Mouse (Mus musculus): Measurements from ENCODE around the gene Gm42417. TPM values are rescaled to one million over a fixed set of nuclear protein-coding genes. Genes with fewer than 3 reads are reported as not detected.

Gene Gm42417
- polyA plus RNA-seq, 1 experiment from 2014 or later = not detected

DNA sequence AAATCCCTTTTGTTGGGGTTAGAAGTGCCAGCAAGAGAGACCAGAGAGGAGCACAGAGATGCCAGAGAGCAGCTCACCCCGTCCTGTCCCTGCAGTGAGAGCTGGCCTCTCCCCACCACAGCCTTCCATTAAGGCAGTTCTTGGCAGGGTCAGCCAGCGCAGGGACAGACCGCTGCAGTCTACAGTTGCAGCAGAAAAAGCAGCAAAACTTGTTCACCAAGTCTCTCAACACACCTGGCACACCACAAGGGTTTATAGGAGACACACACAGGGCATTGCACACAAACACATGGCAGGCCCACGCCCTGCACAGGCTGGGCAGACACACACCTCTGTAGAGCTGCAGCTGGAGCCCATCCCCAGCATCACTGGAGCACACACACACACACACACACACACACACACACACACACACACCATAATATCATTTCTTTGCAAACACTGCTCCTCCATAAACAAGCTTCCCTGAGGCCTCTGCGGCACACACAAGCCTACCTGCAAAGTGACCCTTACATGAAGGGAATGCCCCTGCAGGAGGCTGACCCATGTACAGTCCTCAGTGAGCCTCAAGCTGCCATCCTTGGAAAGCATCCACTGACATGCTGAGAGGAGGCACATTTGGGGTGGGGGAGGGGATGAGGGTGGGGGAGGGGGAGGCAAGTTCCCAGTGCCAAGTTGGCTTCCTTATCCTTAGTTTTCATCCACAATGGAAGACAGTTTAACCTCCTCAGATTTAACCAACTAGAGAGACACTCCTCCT lies 35.1 kb upstream of the Gm42417 start:
- Histone ChIP-seq H3K4me3 (no peak overlapping the region), H3K4me2 (no peak overlapping the region), H3K9ac (no peak overlapping the region), H3K27ac (peak overlapping the region; percentile 3; the same call in 1 of the 2 replicates), H3K36me3 (no peaks in the 10 kb centered on the region), H3K27me3 (no peaks in the 10 kb centered on the region), H3K4me1 (replicated peaks) (peaks cover 38% of the 10 kb centered on the region), H3K9me3 (replicated peaks) (no peaks in the 10 kb centered on the region)
- no peak for ATAC-seq (replicated peaks; ENCODE audit: insufficient number of reproducible peaks, insufficient read depth, low FRiP score, low read depth)
- 81% methylated on average over 5 of the region's 5 CpGs for WGBS

DNA sequence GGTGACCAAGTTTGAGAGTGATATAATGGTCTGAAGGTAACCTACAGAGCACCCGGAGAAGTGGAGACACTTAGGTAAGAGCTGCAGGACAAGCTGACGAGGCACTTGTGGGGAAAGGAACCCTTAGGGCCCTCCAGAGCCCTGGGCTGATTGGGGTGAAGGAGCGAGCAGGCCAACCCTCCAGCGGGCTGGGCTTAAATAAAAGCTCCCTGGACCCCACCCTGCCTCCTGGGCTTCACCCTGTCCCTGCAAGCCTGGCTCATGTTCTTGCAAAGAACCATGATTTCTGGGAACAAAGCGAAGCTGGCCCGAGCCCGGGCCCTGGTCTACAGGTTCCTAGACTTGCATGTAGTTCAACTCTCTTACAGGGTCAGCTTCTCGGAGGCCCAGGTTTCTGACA lies 34.3 kb upstream of the Gm42417 start:
- H3K4me2 ChIP-seq = no peak overlapping the region
- no peaks in the 10 kb centered on the region for H3K36me3 ChIP-seq
- WGBS = 77% methylated on average over 8 of the region's 8 CpGs
- no peaks in the 10 kb centered on the region for H3K27me3 ChIP-seq
- H3K4me1 ChIP-seq (replicated peaks) = peaks cover 37% of the 10 kb centered on the region
- no peaks in the 10 kb centered on the region for H3K9me3 ChIP-seq (replicated peaks)
- ATAC-seq (replicated peaks; ENCODE audit: insufficient number of reproducible peaks, insufficient read depth, low FRiP score, low read depth) = no peak
- no peak overlapping the region for H3K9ac ChIP-seq
- H3K4me3 ChIP-seq = no peak overlapping the region
- peak overlapping the region; percentile 3; the same call in 1 of the 2 replicates for H3K27ac ChIP-seq

DNA sequence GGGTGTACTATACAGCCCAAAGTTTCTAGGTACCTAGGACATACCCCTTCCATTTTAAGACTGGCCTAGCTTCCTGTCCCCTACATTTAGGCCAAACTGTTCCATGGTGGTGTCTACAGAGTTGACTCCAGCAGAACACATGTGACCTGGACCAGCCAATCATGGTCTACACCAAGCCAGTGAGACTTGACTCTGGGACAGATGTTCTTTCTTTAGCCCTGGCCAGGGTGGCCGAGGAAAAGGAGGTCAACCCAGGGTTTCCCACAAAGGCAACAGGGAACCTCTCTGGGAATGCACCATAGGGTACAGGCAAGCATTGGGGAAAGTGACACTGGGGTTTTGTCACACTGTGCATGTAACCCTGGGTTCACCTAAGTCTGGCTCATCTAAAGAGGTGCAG lies 33.5 kb upstream of the Gm42417 start:
- Histone ChIP-seq H3K27me3 (no peaks in the 10 kb centered on the region), H3K36me3 (no peaks in the 10 kb centered on the region), H3K9me3 (replicated peaks) (no peaks in the 10 kb centered on the region), H3K9ac (no peak overlapping the region), H3K4me2 (no peak overlapping the region), H3K27ac (no peak overlapping the region), H3K4me3 (no peak overlapping the region), H3K4me1 (replicated peaks) (peaks cover 41% of the 10 kb centered on the region)
- whole genome bisulfite sequencing = 58% methylated on average over 1 of the region's 1 CpGs
- no peak for ATAC-seq (replicated peaks; ENCODE audit: insufficient number of reproducible peaks, insufficient read depth, low FRiP score, low read depth)

DNA sequence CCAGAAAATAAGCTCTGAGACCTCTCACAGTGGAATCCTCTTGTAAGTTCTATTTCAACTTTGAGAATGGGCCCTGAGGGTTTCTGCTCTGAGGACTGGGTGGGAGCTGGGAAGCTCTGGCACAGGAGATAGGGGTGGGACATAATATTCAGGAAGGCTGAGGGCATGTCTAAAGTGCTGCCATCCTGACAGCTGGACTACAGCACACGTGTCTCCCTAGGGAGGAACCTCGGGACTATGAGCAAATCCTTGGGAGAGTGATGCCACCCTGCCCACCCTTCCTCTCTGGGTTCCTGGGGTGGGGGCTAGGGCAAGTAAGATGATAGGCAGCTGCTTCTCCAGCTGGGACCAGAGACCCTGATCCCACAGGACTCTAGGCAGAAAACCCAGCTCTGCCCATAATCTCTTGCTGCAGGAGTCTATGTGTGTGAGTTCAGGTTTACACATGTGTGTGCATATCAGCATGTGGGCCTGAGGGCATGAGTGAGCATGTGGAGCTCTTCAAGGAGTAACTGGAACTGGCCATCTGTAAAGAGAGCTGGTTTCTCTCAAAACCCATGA lies 33.0 kb upstream of the Gm42417 start:
- Histone ChIP-seq H3K4me3 (no peak overlapping the region), H3K9ac (no peak overlapping the region), H3K4me2 (no peak overlapping the region), H3K27ac (no peak overlapping the region), H3K36me3 (no peaks in the 10 kb centered on the region), H3K27me3 (no peaks in the 10 kb centered on the region), H3K9me3 (replicated peaks) (no peaks in the 10 kb centered on the region), H3K4me1 (replicated peaks) (peaks cover 41% of the 10 kb centered on the region)
- ATAC-seq (replicated peaks; ENCODE audit: insufficient number of reproducible peaks, insufficient read depth, low FRiP score, low read depth) = no peak
- 49% methylated on average over 2 of the region's 2 CpGs for WGBS

DNA sequence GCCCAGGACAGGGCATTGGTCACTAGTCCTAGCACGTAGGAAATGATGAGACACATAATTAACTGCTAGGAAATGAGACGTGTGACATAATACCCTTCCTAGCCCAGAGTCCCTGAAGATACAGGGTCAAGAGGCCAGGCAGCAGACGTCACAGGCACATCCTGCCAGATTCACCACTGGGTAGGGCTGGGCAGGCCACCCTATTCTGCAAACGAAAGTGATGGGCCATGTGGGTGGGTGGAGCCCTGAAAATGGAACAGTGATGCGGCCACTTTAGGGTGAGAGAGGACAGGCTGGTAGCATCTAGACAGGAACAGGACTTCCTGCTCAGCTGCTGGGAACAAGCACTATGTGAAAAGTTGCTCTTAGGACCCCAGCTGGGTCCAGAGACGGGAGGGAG lies 32.4 kb upstream of the Gm42417 start:
- H3K27me3 ChIP-seq = no peaks in the 10 kb centered on the region
- H3K27ac ChIP-seq = peak overlapping the region; percentile 21; the same call in 1 of the 2 replicates
- no peak for ATAC-seq (replicated peaks; ENCODE audit: insufficient number of reproducible peaks, insufficient read depth, low FRiP score, low read depth)
- H3K9me3 ChIP-seq (replicated peaks) = no peaks in the 10 kb centered on the region
- WGBS = 39% methylated on average over 6 of the region's 6 CpGs
- H3K4me1 ChIP-seq (replicated peaks) = peaks cover 42% of the 10 kb centered on the region
- H3K9ac ChIP-seq = no peak overlapping the region
- no peak overlapping the region for H3K4me2 ChIP-seq
- no peaks in the 10 kb centered on the region for H3K36me3 ChIP-seq
- H3K4me3 ChIP-seq = no peak overlapping the region

DNA sequence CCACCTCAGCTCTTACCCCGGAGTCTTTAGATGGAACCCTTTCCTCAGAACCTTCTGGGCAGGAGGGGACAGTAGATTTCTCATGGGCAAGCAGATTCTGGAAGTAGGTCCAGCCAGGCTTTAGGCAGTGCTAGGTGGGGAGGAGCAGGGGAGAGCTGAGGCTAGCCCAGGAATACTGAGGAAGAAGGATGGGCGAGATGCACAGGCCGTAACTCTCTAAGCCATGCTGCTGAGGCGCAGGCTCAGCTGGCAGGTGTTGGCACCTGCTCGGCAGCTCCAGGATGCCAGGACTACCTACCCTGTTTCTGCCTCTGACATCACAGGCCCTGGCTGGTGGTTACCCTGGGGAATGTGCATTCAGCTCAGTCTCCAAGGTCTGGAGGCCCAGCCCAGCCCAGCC lies 31.1 kb upstream of the Gm42417 start:
- H3K36me3 ChIP-seq = no peaks in the 10 kb centered on the region

DNA sequence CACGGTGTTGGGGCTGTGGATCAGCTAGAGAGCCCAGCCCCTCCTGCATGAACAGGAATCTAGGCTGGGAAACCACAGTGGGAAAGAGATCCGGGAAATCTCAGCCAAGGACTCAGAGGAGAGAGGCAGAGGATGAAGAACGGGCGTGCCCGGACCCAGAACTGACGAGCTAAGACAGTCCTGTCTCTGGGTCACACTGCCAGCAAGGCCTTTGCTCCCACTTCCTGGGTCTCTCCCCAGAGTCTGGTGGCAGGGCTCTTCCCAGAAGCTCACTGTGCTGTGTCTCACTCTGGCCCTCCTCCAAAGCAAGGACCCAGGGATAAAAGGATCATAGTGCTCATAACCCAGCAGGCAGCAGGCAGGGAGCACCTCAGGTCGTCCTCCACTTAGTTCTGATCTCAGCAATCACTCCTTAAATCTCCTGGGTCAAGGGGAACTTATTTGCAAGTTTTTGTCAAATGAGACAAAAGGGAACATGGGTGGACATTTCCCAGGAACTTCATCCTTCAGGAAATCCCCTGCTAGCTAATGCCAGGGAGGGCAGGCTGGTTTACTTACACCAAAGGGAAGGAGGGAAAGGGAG lies 30.6 kb upstream of the Gm42417 start:
- WGBS = 51% methylated on average over 6 of the region's 7 CpGs
- H3K27me3 ChIP-seq = no peaks in the 10 kb centered on the region
- no peak overlapping the region for H3K4me3 ChIP-seq
- no peak overlapping the region for H3K4me2 ChIP-seq
- H3K27ac ChIP-seq = peak overlapping the region; percentile 21
- no peak for ATAC-seq (replicated peaks; ENCODE audit: insufficient number of reproducible peaks, insufficient read depth, low FRiP score, low read depth)
- H3K9ac ChIP-seq = no peak overlapping the region
- no peaks in the 10 kb centered on the region for H3K36me3 ChIP-seq
- peaks cover 45% of the 10 kb centered on the region for H3K4me1 ChIP-seq (replicated peaks)
- H3K9me3 ChIP-seq (replicated peaks) = no peaks in the 10 kb centered on the region

More for the DNA sequence above, 31.1 kb upstream of the Gm42417 start:
- H3K4me2 ChIP-seq = no peak overlapping the region
- no peak for ATAC-seq (replicated peaks; ENCODE audit: insufficient number of reproducible peaks, insufficient read depth, low FRiP score, low read depth)
- H3K4me1 ChIP-seq (replicated peaks) = peaks cover 45% of the 10 kb centered on the region
- H3K9me3 ChIP-seq (replicated peaks) = no peaks in the 10 kb centered on the region
- 82% methylated on average over 5 of the region's 5 CpGs for WGBS
- no peaks in the 10 kb centered on the region for H3K27me3 ChIP-seq
- H3K27ac ChIP-seq = peak overlapping the region; percentile 21; the same call in 1 of the 2 replicates
- no peak overlapping the region for H3K9ac ChIP-seq
- H3K4me3 ChIP-seq = no peak overlapping the region

DNA sequence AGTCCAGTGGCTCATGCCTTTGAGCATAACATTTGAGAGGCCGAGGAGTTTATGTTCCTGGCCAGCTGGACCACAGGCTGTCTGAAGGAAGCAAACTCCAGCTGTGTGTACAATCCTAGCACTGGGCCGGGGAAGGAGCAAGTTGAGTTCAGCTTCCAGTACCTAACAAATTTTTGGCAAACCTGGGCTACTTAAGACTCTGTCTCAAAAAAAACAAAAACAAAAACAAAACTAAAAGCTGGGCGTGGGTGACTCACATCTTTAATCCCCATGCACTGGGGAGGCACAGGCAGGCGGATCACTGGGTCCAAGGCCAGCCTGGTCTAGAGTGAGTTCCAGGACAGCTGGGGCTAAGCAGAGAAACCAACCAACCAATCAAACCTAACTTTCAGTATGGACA lies 29.5 kb upstream of the Gm42417 start:
- Histone ChIP-seq H3K27me3 (no peaks in the 10 kb centered on the region), H3K4me3 (no peak overlapping the region), H3K4me2 (no peak overlapping the region), H3K36me3 (no peaks in the 10 kb centered on the region), H3K27ac (peak overlapping the region; percentile 21), H3K4me1 (replicated peaks) (peaks cover 51% of the 10 kb centered on the region), H3K9me3 (replicated peaks) (no peaks in the 10 kb centered on the region), H3K9ac (no peak overlapping the region)
- WGBS = 80% methylated on average over 4 of the region's 4 CpGs
- ATAC-seq (replicated peaks; ENCODE audit: insufficient number of reproducible peaks, insufficient read depth, low FRiP score, low read depth) = no peak

DNA sequence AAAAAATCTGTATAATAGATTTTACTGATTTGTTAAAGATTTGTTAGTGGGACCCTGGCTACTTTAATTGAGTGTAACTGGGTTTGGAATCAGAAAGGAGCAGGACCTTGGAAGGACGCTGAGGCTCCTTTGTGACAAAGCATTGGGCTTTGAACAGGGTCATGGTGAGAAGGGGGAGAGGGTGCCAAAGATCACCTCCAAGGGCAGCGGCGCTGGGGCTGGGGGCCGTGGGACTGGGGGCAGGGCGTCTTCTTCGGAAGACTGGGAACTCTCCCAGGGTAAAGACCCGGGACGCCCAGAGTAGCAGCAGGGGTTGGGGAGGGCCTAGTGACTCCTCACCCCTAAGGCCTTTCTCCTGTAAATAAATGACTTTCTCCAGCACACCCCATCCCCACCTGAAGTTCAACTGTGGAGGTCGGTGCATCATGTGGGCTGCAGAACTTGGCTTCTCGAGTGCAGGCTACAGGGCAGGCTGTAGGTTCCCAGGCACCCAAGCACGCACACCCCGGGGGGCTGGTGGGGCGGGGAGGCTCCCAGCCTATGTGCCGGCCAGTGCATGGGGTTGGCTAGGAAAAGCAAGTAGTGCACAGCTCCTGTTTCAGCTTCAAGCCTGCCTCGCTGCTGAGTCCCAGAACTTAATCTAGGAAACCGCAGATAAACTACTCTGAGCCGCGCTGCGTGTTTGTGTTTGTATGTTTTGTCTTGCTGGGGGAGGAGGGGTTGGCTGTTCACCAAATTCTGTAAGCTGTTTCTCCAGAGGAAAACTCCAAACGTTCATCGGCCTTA lies 28.8 kb upstream of the Gm42417 start:
- peaks cover 55% of the 10 kb centered on the region for H3K4me1 ChIP-seq (replicated peaks)
- WGBS = 47% methylated on average over 21 of the region's 21 CpGs
- H3K27me3 ChIP-seq = no peaks in the 10 kb centered on the region
- H3K4me3 ChIP-seq = no peak overlapping the region
- H3K9me3 ChIP-seq (replicated peaks) = no peaks in the 10 kb centered on the region
- H3K27ac ChIP-seq = peak overlapping the region; percentile 21
- no peaks in the 10 kb centered on the region for H3K36me3 ChIP-seq
- H3K9ac ChIP-seq = no peak overlapping the region
- ATAC-seq (replicated peaks; ENCODE audit: insufficient number of reproducible peaks, insufficient read depth, low FRiP score, low read depth) = no peak
- H3K4me2 ChIP-seq = no peak overlapping the region; the same call in 1 of the 2 replicates

DNA sequence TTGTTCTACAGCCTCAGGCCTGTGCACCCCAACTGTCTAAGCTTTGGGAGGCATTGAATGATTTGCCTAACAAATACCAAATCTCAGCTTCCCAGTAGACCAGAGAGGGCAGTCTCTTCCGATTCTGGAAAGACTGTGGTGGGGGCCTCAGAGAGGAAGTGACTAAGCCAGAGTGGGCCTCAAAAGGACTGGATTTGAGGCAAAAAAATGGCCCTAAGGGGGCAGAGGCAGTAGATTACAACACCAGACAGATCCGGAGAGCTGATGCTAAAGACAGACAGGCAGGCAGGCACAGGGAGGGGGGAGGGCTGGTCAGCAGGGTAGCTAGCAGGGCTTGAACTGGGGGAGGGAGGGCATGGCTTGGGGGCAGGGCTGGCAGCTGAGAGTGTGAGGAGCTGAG lies 27.2 kb upstream of the Gm42417 start:
- Histone ChIP-seq H3K27ac (no peak overlapping the region), H3K36me3 (no peaks in the 10 kb centered on the region), H3K4me1 (replicated peaks) (peaks cover 57% of the 10 kb centered on the region), H3K9me3 (replicated peaks) (no peaks in the 10 kb centered on the region), H3K9ac (no peak overlapping the region), H3K27me3 (no peaks in the 10 kb centered on the region), H3K4me2 (no peak overlapping the region), H3K4me3 (no peak overlapping the region)
- ATAC-seq (replicated peaks; ENCODE audit: insufficient number of reproducible peaks, insufficient read depth, low FRiP score, low read depth) = no peak
- WGBS = 26% methylated on average over 2 of the region's 2 CpGs

DNA sequence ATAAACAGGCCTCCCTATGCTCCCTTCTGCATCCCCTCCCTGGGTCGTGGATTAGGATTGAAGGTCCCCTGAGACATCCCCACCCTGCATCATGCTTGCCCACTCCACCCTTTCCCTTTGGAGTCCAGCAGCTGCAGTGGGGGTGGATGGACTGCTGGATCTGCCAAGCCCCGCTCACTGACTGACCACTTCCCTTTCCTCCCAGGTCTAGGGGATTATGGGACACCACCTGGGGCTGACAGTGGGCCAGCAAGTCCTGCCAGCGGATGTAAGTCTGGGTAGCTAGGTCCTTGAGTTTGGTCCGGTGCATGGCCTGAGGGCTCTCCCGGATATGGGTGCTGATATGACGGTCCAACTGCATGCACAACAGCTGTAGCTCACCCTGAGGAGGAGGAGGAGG lies 24.9 kb upstream of the Gm42417 start:
- Histone ChIP-seq H3K4me2 (no peak overlapping the region), H3K27me3 (no peaks in the 10 kb centered on the region), H3K9ac (no peak overlapping the region), H3K4me3 (no peak overlapping the region), H3K4me1 (replicated peaks) (peaks cover 50% of the 10 kb centered on the region), H3K9me3 (replicated peaks) (no peaks in the 10 kb centered on the region), H3K36me3 (no peaks in the 10 kb centered on the region), H3K27ac (no peak overlapping the region)
- no peak for ATAC-seq (replicated peaks; ENCODE audit: insufficient number of reproducible peaks, insufficient read depth, low FRiP score, low read depth)
- 60% methylated on average over 6 of the region's 6 CpGs for WGBS
